Mouse (Mus musculus) erythroblast, embryonic 14.5 days (primary cell): Measurements from ENCODE around the gene Rbfox1.

Source experiments
- GATA1 ChIP-seq: IDR thresholded peaks from 2 replicates; pipeline ENCODE4 v1.6.1; 2012; ENCODE audit warnings: low read length, inconsistent platforms, mixed read lengths
- TAL1 ChIP-seq: IDR thresholded peaks from 3 replicates; pipeline ENCODE4 v1.6.1; 2012; ENCODE audit warnings: low read length, inconsistent platforms, mixed read lengths

GRCm38 (mm10) chr16:7446791-7447290 lies 1561.7 kb downstream of the Rbfox1 start:
- TF ChIP-seq TAL1 = no peak
- TF ChIP-seq GATA1 = no peak
